Mouse (Mus musculus) layer of hippocampus, adult 8-10 months (tissue): Measurements from ENCODE around the gene Pigv. TPM values are rescaled to one million over a fixed set of nuclear protein-coding genes. Genes with fewer than 3 reads are reported as not detected.
A peak's percentile ranks its signal among the peaks of the same experiment; 100 is the strongest.

Experiments used
- DNase-seq, 2 experiments: peaks; one replicate each; pipeline ENCODE4 v3.0.0; 2022; ENCODE audit warnings: low spot score in 2 of 2
- microRNA-seq, 2 experiments: library from miRNA; unstranded; fragments of <30 nt; microRNA quantifications; one replicate each; pipeline ENCODE4 v1.2.0; 2022
- total RNA-seq, 4 experiments: library from RNA; stranded (reverse); gene quantifications; 2 replicates each; pipeline ENCODE4 v1.2.4; 2022

Pigv gene
- total RNA-seq, 4 experiments from 2014 or later, result 9.4 to 13.0 (median 11.3) TPM

GRCm38 (mm10) chr4:133615416-133615815 is 57.0 kb downstream of the Pigv start:
- DNase-seq, result no peak

- peak; percentile 50 to 68 for DNase-seq
These were observed 58.1 kb downstream of the Pigv start for GRCm38 (mm10) chr4:133614274-133614761.

GRCm38 (mm10) chr4:133613867-133614266 is 58.6 kb downstream of the Pigv start:
- DNase-seq, result no peak

GRCm38 (mm10) chr4:133613026-133613425 is 59.4 kb downstream of the Pigv start:
- no peak for DNase-seq

GRCm38 (mm10) chr4:133612416-133612815 is 60.0 kb downstream of the Pigv start:
- no peak for DNase-seq

GRCm38 (mm10) chr4:133611815-133612214 is 60.6 kb downstream of the Pigv start:
- DNase-seq, result no peak

Small RNA genes within 50 kb of the gene (microRNA-seq; reads per million reads assigned to microRNA genes)
- 0 reads per million in 2 experiments for gene Mir7227

Other genes with a start within 250 kb of the Pigv start
- under 1 TPM in 2 of 4 experiments, not detected in 2; 0.14 to 0.31 TPM for gene Tent5b, start 192.5 kb downstream of the Pigv start, total RNA-seq
- gene Trnp1, start 174.1 kb downstream of the Pigv start, total RNA-seq, result 100 to 1,000 TPM; 159 to 177 (median 165) TPM
- 1 to 10 TPM in 2 of 4 experiments, under 1 TPM in 2; 0.45 to 2.0 (median 1.2) TPM for gene Kdf1, start 153.7 kb downstream of the Pigv start, total RNA-seq
- gene Nudc, start 126.7 kb downstream of the Pigv start, total RNA-seq, result 100 to 1,000 TPM; 120 to 138 (median 128) TPM
- not detected for gene Nr0b2, start 119.3 kb downstream of the Pigv start, total RNA-seq
- 1 to 10 TPM; 7.5 to 9.8 (median 8.8) TPM for gene Gpatch3, start 97.9 kb downstream of the Pigv start, total RNA-seq
- gene Gpn2, start 88.3 kb downstream of the Pigv start, total RNA-seq, result 10 to 100 TPM in 2 of 4 experiments, 1 to 10 TPM in 2; 9.3 to 11.8 (median 10.3) TPM
- gene Sfn, start 70.5 kb downstream of the Pigv start, total RNA-seq, result 1 to 10 TPM; 1.4 to 3.1 (median 2.1) TPM
- 10 to 100 TPM; 30.7 to 44.0 (median 42.9) TPM for gene Zdhhc18, start 22.5 kb downstream of the Pigv start, total RNA-seq
- 10 to 100 TPM; 81.3 to 88.3 (median 83.1) TPM for gene Arid1a, start 84.1 kb upstream of the Pigv start, total RNA-seq
- 10 to 100 TPM; 12.6 to 27.6 (median 19.4) TPM for gene Rps6ka1, start 215.2 kb upstream of the Pigv start, total RNA-seq